Mouse (Mus musculus): ENCODE data around the gene Sft2d1.

GRCm38 (mm10) chr17:8276680-8277079 lies 34.2 kb upstream of the Sft2d1 start:
- TF ChIP-seq CTCF (IDR thresholded peaks at IDR 0.05; ENCODE audit: low read depth, low read length) (no peak), POLR2AphosphoS5 (IDR thresholded peaks at IDR 0.05; ENCODE audit: insufficient replicate concordance, low read depth, low read length) (no peak), GATA1 (IDR thresholded peaks at IDR 0.05; ENCODE audit: borderline replicate concordance, low read length) (no peak), TAL1 (conservative IDR thresholded peaks at IDR 0.05; ENCODE audit: low read depth, low read length) (no peak), GATA2 (IDR thresholded peaks at IDR 0.05; ENCODE audit: borderline replicate concordance, low read depth, low read length) (no peak)
